Mouse (Mus musculus): ENCODE data around the gene Ahnak2. TPM values are rescaled to one million over a fixed set of nuclear protein-coding genes. Genes with fewer than 3 reads are reported as not detected.

The Ahnak2 gene
- polyA plus RNA-seq, 1 experiment from 2014 or later, result 0.61 TPM

DNA sequence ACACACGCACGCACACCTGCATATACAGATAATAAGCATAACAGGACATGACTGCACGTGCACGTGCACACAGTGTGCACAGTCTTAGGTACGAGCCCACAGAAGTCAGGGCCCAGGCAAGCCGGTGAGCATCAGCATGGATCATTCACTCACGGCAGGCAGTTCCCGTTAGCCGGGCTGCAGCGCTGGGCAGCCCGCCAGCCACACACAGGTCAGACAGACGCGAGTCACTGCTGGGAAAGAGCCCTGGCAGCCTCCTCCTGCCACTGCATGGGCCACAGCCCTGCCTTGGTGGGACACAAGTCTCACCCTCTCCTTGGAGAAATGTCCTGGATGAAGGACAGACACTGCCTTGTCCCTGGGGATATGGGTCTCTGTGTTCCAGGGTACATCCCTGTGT lies 1.6 kb upstream of the Ahnak2 start:
- WGBS, result 60% methylated on average over 13 of the region's 13 CpGs
- H3K9ac ChIP-seq (ENCODE audit: low read length), result no peak overlapping the region
- H3K27ac ChIP-seq (ENCODE audit: low read depth, low read length), result no peak overlapping the region
- no peak for ATAC-seq (ENCODE audit: insufficient read depth, low FRiP score, low TSS enrichment)
- no peaks in the 10 kb centered on the region for H3K36me3 ChIP-seq (ENCODE audit: control insufficient read depth, insufficient read depth, low read length)
- no peak for DNase-seq (ENCODE audit: low spot score)
- no peak overlapping the region for H3K4me3 ChIP-seq (ENCODE audit: low read depth, low read length)
- H3K9me3 ChIP-seq (ENCODE audit: control insufficient read depth, low read length), result no peaks in the 10 kb centered on the region
- peaks cover 13% of the 10 kb centered on the region for H3K27me3 ChIP-seq (ENCODE audit: control insufficient read depth, insufficient read depth, low read length)
- H3K4me2 ChIP-seq (ENCODE audit: low read depth), result no peak overlapping the region
- 0 out of 2 replicates have a peak, but pooled peaks cover 6% of the 10 kb centered on the region for H3K4me1 ChIP-seq (ENCODE audit: control insufficient read depth, insufficient read depth, low read length)

GRCm38 (mm10) chr12:112802917-112803316 lies 460 bp upstream of the Ahnak2 start:
- Histone ChIP-seq H3K4me2 (ENCODE audit: low read depth) (no peak overlapping the region), H3K9me3 (ENCODE audit: control insufficient read depth, low read length) (no peaks in the 10 kb centered on the region), H3K27me3 (ENCODE audit: control insufficient read depth, insufficient read depth, low read length) (peaks cover 13% of the 10 kb centered on the region), H3K9ac (ENCODE audit: low read length) (no peak overlapping the region), H3K36me3 (ENCODE audit: control insufficient read depth, insufficient read depth, low read length) (no peaks in the 10 kb centered on the region), H3K27ac (ENCODE audit: low read depth, low read length) (no peak overlapping the region), H3K4me3 (ENCODE audit: low read depth, low read length) (no peak overlapping the region), H3K4me1 (ENCODE audit: control insufficient read depth, insufficient read depth, low read length) (0 out of 2 replicates have a peak, but pooled peaks cover 6% of the 10 kb centered on the region)
- WGBS, result 16% methylated on average over 3 of the region's 3 CpGs
- ATAC-seq (ENCODE audit: insufficient read depth, low FRiP score, low TSS enrichment) (no peak), DNase-seq (ENCODE audit: low spot score) (no peak)

- Histone ChIP-seq H3K4me2 (ENCODE audit: low read depth) (no peak overlapping the region), H3K9ac (ENCODE audit: low read length) (no peak overlapping the region), H3K36me3 (ENCODE audit: control insufficient read depth, insufficient read depth, low read length) (no peaks in the 10 kb centered on the region), H3K9me3 (ENCODE audit: control insufficient read depth, low read length) (no peaks in the 10 kb centered on the region), H3K27ac (ENCODE audit: low read depth, low read length) (no peak overlapping the region), H3K4me1 (ENCODE audit: control insufficient read depth, insufficient read depth, low read length) (0 out of 2 replicates have a peak, but pooled peaks cover 6% of the 10 kb centered on the region), H3K4me3 (ENCODE audit: low read depth, low read length) (no peak overlapping the region), H3K27me3 (ENCODE audit: control insufficient read depth, insufficient read depth, low read length) (peaks cover 13% of the 10 kb centered on the region)
- WGBS, result 9% methylated on average over 4 of the region's 4 CpGs
- ATAC-seq (ENCODE audit: insufficient read depth, low FRiP score, low TSS enrichment) (peak; percentile 46), DNase-seq (ENCODE audit: low spot score) (peak; percentile 75)
These were observed 2.0 kb downstream of the Ahnak2 start for GRCm38 (mm10) chr12:112800476-112800875.

GRCm38 (mm10) chr12:112799237-112799970 lies 3.1 kb downstream of the Ahnak2 start:
- WGBS, result 84% methylated on average over 10 of the region's 10 CpGs
- H3K4me3 ChIP-seq (ENCODE audit: low read depth, low read length), result no peak overlapping the region
- no peak overlapping the region for H3K4me2 ChIP-seq (ENCODE audit: low read depth)
- no peaks in the 10 kb centered on the region for H3K36me3 ChIP-seq (ENCODE audit: control insufficient read depth, insufficient read depth, low read length)
- peaks cover 13% of the 10 kb centered on the region for H3K27me3 ChIP-seq (ENCODE audit: control insufficient read depth, insufficient read depth, low read length)
- DNase-seq (ENCODE audit: low spot score) (no peak), ATAC-seq (ENCODE audit: insufficient read depth, low FRiP score, low TSS enrichment) (no peak)
- H3K27ac ChIP-seq (ENCODE audit: low read depth, low read length), result no peak overlapping the region
- H3K9me3 ChIP-seq (ENCODE audit: control insufficient read depth, low read length), result no peaks in the 10 kb centered on the region
- no peak overlapping the region for H3K9ac ChIP-seq (ENCODE audit: low read length)
- 0 out of 2 replicates have a peak, but pooled peaks cover 6% of the 10 kb centered on the region for H3K4me1 ChIP-seq (ENCODE audit: control insufficient read depth, insufficient read depth, low read length)

- Histone ChIP-seq H3K4me3 (ENCODE audit: low read depth, low read length) (no peak overlapping the region), H3K4me2 (ENCODE audit: low read depth) (no peak overlapping the region), H3K4me1 (ENCODE audit: control insufficient read depth, insufficient read depth, low read length) (peaks cover 9% of the 10 kb centered on the region; the same call in 1 of the 2 replicates), H3K36me3 (ENCODE audit: control insufficient read depth, insufficient read depth, low read length) (no peaks in the 10 kb centered on the region), H3K27me3 (ENCODE audit: control insufficient read depth, insufficient read depth, low read length) (peaks cover 13% of the 10 kb centered on the region), H3K9me3 (ENCODE audit: control insufficient read depth, low read length) (no peaks in the 10 kb centered on the region), H3K27ac (ENCODE audit: low read depth, low read length) (no peak overlapping the region), H3K9ac (ENCODE audit: low read length) (no peak overlapping the region)
- ATAC-seq (ENCODE audit: insufficient read depth, low FRiP score, low TSS enrichment) (no peak), DNase-seq (ENCODE audit: low spot score) (no peak)
- 72% methylated on average over 5 of the region's 5 CpGs for WGBS
These were observed 3.7 kb downstream of the Ahnak2 start for GRCm38 (mm10) chr12:112798716-112799115.

- whole genome bisulfite sequencing, result 48% methylated on average over 5 of the region's 5 CpGs
- Histone ChIP-seq H3K27me3 (ENCODE audit: control insufficient read depth, insufficient read depth, low read length) (peaks cover 13% of the 10 kb centered on the region), H3K36me3 (ENCODE audit: control insufficient read depth, insufficient read depth, low read length) (no peaks in the 10 kb centered on the region), H3K9ac (ENCODE audit: low read length) (no peak overlapping the region), H3K4me1 (ENCODE audit: control insufficient read depth, insufficient read depth, low read length) (peaks cover 9% of the 10 kb centered on the region; the same call in 1 of the 2 replicates), H3K4me2 (ENCODE audit: low read depth) (no peak overlapping the region), H3K9me3 (ENCODE audit: control insufficient read depth, low read length) (no peaks in the 10 kb centered on the region), H3K27ac (ENCODE audit: low read depth, low read length) (no peak overlapping the region), H3K4me3 (ENCODE audit: low read depth, low read length) (no peak overlapping the region)
- no peak for ATAC-seq (ENCODE audit: insufficient read depth, low FRiP score, low TSS enrichment)
- DNase-seq (ENCODE audit: low spot score), result no peak
These were observed 4.2 kb downstream of the Ahnak2 start for GRCm38 (mm10) chr12:112798332-112798681.

DNA sequence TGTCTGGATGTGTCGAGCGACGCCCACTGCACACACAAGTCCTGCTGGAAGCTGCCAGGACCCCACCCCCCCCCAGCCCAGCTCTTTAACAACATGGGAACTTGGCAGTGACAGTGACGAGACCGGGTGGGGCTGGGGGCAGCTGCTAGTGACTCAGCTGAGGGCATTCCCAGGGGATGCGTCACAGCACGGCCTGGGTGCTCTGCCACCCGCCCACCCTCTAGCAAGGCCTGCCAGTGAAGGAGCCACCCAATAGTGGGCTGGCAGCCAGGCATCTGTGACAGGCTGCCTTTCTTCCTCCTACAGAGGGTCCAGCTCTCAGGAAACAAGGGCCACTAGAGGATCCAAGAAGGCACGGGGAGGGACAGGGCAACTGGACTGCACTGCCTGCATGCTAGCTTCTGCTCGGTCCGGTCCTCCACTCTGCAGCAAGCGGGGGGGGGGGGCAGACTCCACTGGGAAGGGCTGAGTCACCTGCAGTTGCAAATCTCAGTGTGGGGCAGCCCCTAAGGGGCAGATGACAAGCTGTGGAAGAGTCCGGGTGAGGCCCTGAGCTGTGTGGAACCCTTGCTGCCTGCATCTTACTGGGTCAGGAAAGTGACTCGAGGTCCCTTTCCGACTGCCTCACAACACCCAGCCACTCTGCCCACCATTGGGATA lies 4.7 kb downstream of the Ahnak2 start:
- no peaks in the 10 kb centered on the region for H3K9me3 ChIP-seq (ENCODE audit: control insufficient read depth, low read length)
- H3K4me2 ChIP-seq (ENCODE audit: low read depth), result no peak overlapping the region
- H3K27me3 ChIP-seq (ENCODE audit: control insufficient read depth, insufficient read depth, low read length), result peaks cover 13% of the 10 kb centered on the region
- no peaks in the 10 kb centered on the region for H3K36me3 ChIP-seq (ENCODE audit: control insufficient read depth, insufficient read depth, low read length)
- peaks cover 9% of the 10 kb centered on the region; the same call in 1 of the 2 replicates for H3K4me1 ChIP-seq (ENCODE audit: control insufficient read depth, insufficient read depth, low read length)
- no peak overlapping the region for H3K9ac ChIP-seq (ENCODE audit: low read length)
- DNase-seq (ENCODE audit: low spot score) (no peak), ATAC-seq (ENCODE audit: insufficient read depth, low FRiP score, low TSS enrichment) (no peak)
- no peak overlapping the region for H3K27ac ChIP-seq (ENCODE audit: low read depth, low read length)
- H3K4me3 ChIP-seq (ENCODE audit: low read depth, low read length), result no peak overlapping the region
- 70% methylated on average over 15 of the region's 15 CpGs for WGBS

- Histone ChIP-seq H3K27me3 (ENCODE audit: control insufficient read depth, insufficient read depth, low read length) (peaks cover 13% of the 10 kb centered on the region), H3K36me3 (ENCODE audit: control insufficient read depth, insufficient read depth, low read length) (no peaks in the 10 kb centered on the region), H3K4me2 (ENCODE audit: low read depth) (no peak overlapping the region), H3K4me1 (ENCODE audit: control insufficient read depth, insufficient read depth, low read length) (peaks cover 6% of the 10 kb centered on the region; the same call in 1 of the 2 replicates), H3K4me3 (ENCODE audit: low read depth, low read length) (no peak overlapping the region), H3K9ac (ENCODE audit: low read length) (no peak overlapping the region), H3K9me3 (ENCODE audit: control insufficient read depth, low read length) (no peaks in the 10 kb centered on the region), H3K27ac (ENCODE audit: low read depth, low read length) (no peak overlapping the region)
- DNase-seq (ENCODE audit: low spot score), result no peak
- no peak for ATAC-seq (ENCODE audit: insufficient read depth, low FRiP score, low TSS enrichment)
- 51% methylated on average over 17 of the region's 17 CpGs for WGBS
These were observed 5.6 kb downstream of the Ahnak2 start for GRCm38 (mm10) chr12:112796551-112797510.
